Mouse (Mus musculus) kidney, adult 2 months (tissue): ENCODE results near the gene Tmem151a. TPM values are rescaled to one million over a fixed set of nuclear protein-coding genes. Genes with fewer than 3 reads are reported as not detected.

Experiments used
- DNase-seq: peaks from one replicate; pipeline ENCODE4 v3.0.0; 2021
- H3K27ac ChIP-seq: fragments of 200-500 bp; 2 replicates; pipeline ENCODE4 v1.5.1; 2012; ENCODE audit warnings: low read depth, low read length, control low read depth, inconsistent platforms; ENCODE audit not compliant: insufficient read depth
- H3K27me3 ChIP-seq: fragments of 200-500 bp; replicated peaks from 2 replicates; pipeline ENCODE4 v1.6.1; 2012; ENCODE audit warnings: mild to moderate bottlenecking, moderate library complexity, low read length, inconsistent platforms; ENCODE audit not compliant: control insufficient read depth, insufficient read depth
- H3K36me3 ChIP-seq: fragments of 200-500 bp; 2 replicates; pipeline ENCODE4 v1.6.1; 2012; ENCODE audit warnings: mild to moderate bottlenecking, moderate library complexity, low read length, inconsistent platforms; ENCODE audit not compliant: control insufficient read depth, insufficient read depth
- H3K4me1 ChIP-seq: fragments of 200-500 bp; 2 replicates; pipeline ENCODE4 v1.6.1; 2011; ENCODE audit warnings: low read length; ENCODE audit not compliant: control insufficient read depth, insufficient read depth
- H3K4me3 ChIP-seq: fragments of 200-500 bp; 2 replicates; pipeline ENCODE4 v1.5.1; 2011; ENCODE audit warnings: mild to moderate bottlenecking, low read depth, low read length, control low read depth; ENCODE audit not compliant: insufficient read depth
- CTCF ChIP-seq: fragments of 200-500 bp; conservative IDR thresholded peaks from 2 replicates; pipeline ENCODE4 v1.5.1; 2011; ENCODE audit warnings: low read depth, mild to moderate bottlenecking, control low read depth, low read length, moderate library complexity, mixed read lengths; ENCODE audit not compliant: insufficient read depth, insufficient read length
- POLR2A ChIP-seq: fragments of 200-500 bp; IDR thresholded peaks from one replicate; pipeline ENCODE4 v1.6.1; 2011; ENCODE audit warnings: low read depth, low read length, control low read depth
- WGBS: fragments of 180-500 bp; shearing (Covaris S2); methylation state at CpG from one replicate; pipeline ENCODE4 v1.1.7; 2018; 5-methylcytosine and 5-hydroxymethylcytosine counted together
- polyA plus RNA-seq: library from polyadenylated mRNA; depleted of rRNA; stranded (reverse); fragments of >200 nt; gene quantifications from 2 replicates; pipeline ENCODE4 v1.2.3, GENCODE M21; 2012

Tmem151a gene
- polyA plus RNA-seq, 1 experiment: 4.9 TPM

GRCm38 (mm10) chr19:5071545-5072369 is 13.6 kb downstream of the Tmem151a start:
- H3K27ac ChIP-seq: peak overlapping the region; percentile 52; the same call in 1 of the 2 replicates
- no peaks in the 10 kb centered on the region; the same call in 1 of the 2 replicates for H3K4me1 ChIP-seq
- H3K27me3 ChIP-seq: no peaks in the 10 kb centered on the region
- H3K4me3 ChIP-seq: peak overlapping the region; percentile 54
- H3K36me3 ChIP-seq: no peaks in the 10 kb centered on the region
- peak; percentile 81 for DNase-seq
- TF ChIP-seq CTCF (no peak), POLR2A (no peak)
- 8% methylated on average over 40 of the region's 40 CpGs for WGBS

GRCm38 (mm10) chr19:5071077-5071476 is 14.3 kb downstream of the Tmem151a start:
- TF ChIP-seq POLR2A (no peak), CTCF (no peak)
- Histone ChIP-seq H3K4me1 (no peaks in the 10 kb centered on the region; the same call in 1 of the 2 replicates), H3K4me3 (no peak overlapping the region), H3K27ac (no peak overlapping the region), H3K27me3 (no peaks in the 10 kb centered on the region), H3K36me3 (no peaks in the 10 kb centered on the region)
- WGBS: 39% methylated on average over 11 of the region's 11 CpGs
- DNase-seq: no peak

- Histone ChIP-seq H3K4me1 (no peaks in the 10 kb centered on the region; the same call in 1 of the 2 replicates), H3K36me3 (no peaks in the 10 kb centered on the region)
- 85% methylated on average over 7 of the region's 7 CpGs for WGBS
These were observed 15.4 kb downstream of the Tmem151a start for GRCm38 (mm10) chr19:5069978-5070377.

GRCm38 (mm10) chr19:5069486-5069885 is 15.8 kb downstream of the Tmem151a start:
- TF ChIP-seq POLR2A (no peak), CTCF (no peak)
- DNase-seq: no peak
- H3K27me3 ChIP-seq: no peaks in the 10 kb centered on the region
- H3K27ac ChIP-seq: no peak overlapping the region
- H3K36me3 ChIP-seq: no peaks in the 10 kb centered on the region
- H3K4me1 ChIP-seq: no peaks in the 10 kb centered on the region; the same call in 1 of the 2 replicates
- WGBS: 83% methylated on average over 5 of the region's 5 CpGs
- no peak overlapping the region for H3K4me3 ChIP-seq

More at GRCm38 (mm10) chr19:5069978-5070377, 15.4 kb downstream of the Tmem151a start:
- no peak for DNase-seq
- TF ChIP-seq POLR2A (no peak), CTCF (no peak)
- no peak overlapping the region for H3K27ac ChIP-seq
- no peaks in the 10 kb centered on the region for H3K27me3 ChIP-seq
- H3K4me3 ChIP-seq: no peak overlapping the region

GRCm38 (mm10) chr19:5068570-5069234 is 16.6 kb downstream of the Tmem151a start:
- H3K36me3 ChIP-seq: no peaks in the 10 kb centered on the region
- no peak overlapping the region for H3K27ac ChIP-seq
- no peaks in the 10 kb centered on the region for H3K27me3 ChIP-seq
- 31% methylated on average over 21 of the region's 21 CpGs for WGBS
- no peak for TF ChIP-seq POLR2A
- no peak for TF ChIP-seq CTCF
- H3K4me3 ChIP-seq: peak overlapping the region; percentile 40
- peak; percentile 25 for DNase-seq
- no peaks in the 10 kb centered on the region; the same call in 1 of the 2 replicates for H3K4me1 ChIP-seq

- Histone ChIP-seq H3K27me3 (no peaks in the 10 kb centered on the region), H3K4me1 (no peaks in the 10 kb centered on the region; the same call in 1 of the 2 replicates), H3K36me3 (no peaks in the 10 kb centered on the region), H3K4me3 (peak within 1 kb of the TSS; percentile 40), H3K27ac (peak within 1 kb of the TSS; percentile 9; the same call in 1 of the 2 replicates)
- DNase-seq: peak; percentile 77
- TF ChIP-seq POLR2A: no peak
- no peak for TF ChIP-seq CTCF
- WGBS: under 1% methylated on average over 56 of the region's 56 CpGs
These were observed 17.3 kb downstream of the Tmem151a start, which contains the start of gene Cd248 for GRCm38 (mm10) chr19:5067867-5068569. Cd248 (plus strand) TSS chr19:5068078.

GRCm38 (mm10) chr19:5067040-5067799 is 18.1 kb downstream of the Tmem151a start:
- no peaks in the 10 kb centered on the region for H3K27me3 ChIP-seq
- H3K36me3 ChIP-seq: no peaks in the 10 kb centered on the region
- no peak for TF ChIP-seq POLR2A
- TF ChIP-seq CTCF: no peak
- DNase-seq: peak; percentile 21
- no peaks in the 10 kb centered on the region; the same call in 1 of the 2 replicates for H3K4me1 ChIP-seq
- peak overlapping the region; percentile 9; the same call in 1 of the 2 replicates for H3K27ac ChIP-seq
- H3K4me3 ChIP-seq: peak overlapping the region; percentile 6; the same call in 1 of the 2 replicates
- 22% methylated on average over 15 of the region's 15 CpGs for WGBS
